Mouse (Mus musculus): ENCODE results near the gene Mapre1. TPM values are rescaled to one million over a fixed set of nuclear protein-coding genes. Genes with fewer than 3 reads are reported as not detected.

Gene Mapre1
- polyA plus RNA-seq, 1 experiment from 2014 or later = 229 TPM

GRCm38 (mm10) chr2:153762121-153762520 lies 21.0 kb downstream of the Mapre1 start:
- H3K27me3 ChIP-seq (replicated peaks; ENCODE audit: control insufficient read depth, insufficient read depth, low read length) = no peaks in the 10 kb centered on the region
- H3K36me3 ChIP-seq (ENCODE audit: control insufficient read depth, insufficient read depth, low read length) = peaks cover 98% of the 10 kb centered on the region
- DNase-seq (ENCODE audit: low spot score) (no peak), ATAC-seq (replicated peaks; ENCODE audit: low FRiP score, low TSS enrichment, low read depth) (no peak)
- H3K9ac ChIP-seq (ENCODE audit: low read length) = no peak overlapping the region
- WGBS = 91% methylated on average over 5 of the region's 5 CpGs
- no peaks in the 10 kb centered on the region for H3K4me1 ChIP-seq (replicated peaks; ENCODE audit: control insufficient read depth, insufficient read depth, low read length)
- H3K4me3 ChIP-seq (ENCODE audit: low read depth, low read length) = no peak overlapping the region
- H3K4me2 ChIP-seq (ENCODE audit: low read length) = no peak overlapping the region
- H3K9me3 ChIP-seq (ENCODE audit: control insufficient read depth, low read length) = no peaks in the 10 kb centered on the region
- H3K27ac ChIP-seq (ENCODE audit: low read depth) = no peak overlapping the region

GRCm38 (mm10) chr2:153767484-153767883 lies 26.4 kb downstream of the Mapre1 start:
- ATAC-seq (replicated peaks; ENCODE audit: low FRiP score, low TSS enrichment, low read depth) = no peak
- Histone ChIP-seq H3K36me3 (ENCODE audit: control insufficient read depth, insufficient read depth, low read length) (peaks cover 92% of the 10 kb centered on the region), H3K4me2 (ENCODE audit: low read length) (no peak overlapping the region), H3K9me3 (ENCODE audit: control insufficient read depth, low read length) (no peaks in the 10 kb centered on the region), H3K4me3 (ENCODE audit: low read depth, low read length) (no peak overlapping the region), H3K9ac (ENCODE audit: low read length) (no peak overlapping the region), H3K27ac (ENCODE audit: low read depth) (no peak overlapping the region), H3K4me1 (replicated peaks; ENCODE audit: control insufficient read depth, insufficient read depth, low read length) (no peaks in the 10 kb centered on the region), H3K27me3 (replicated peaks; ENCODE audit: control insufficient read depth, insufficient read depth, low read length) (no peaks in the 10 kb centered on the region)
- DNase-seq (ENCODE audit: low spot score) = no peak
- 54% methylated on average over 6 of the region's 6 CpGs for WGBS

- Histone ChIP-seq H3K4me2 (ENCODE audit: low read length) (no peak overlapping the region), H3K4me1 (replicated peaks; ENCODE audit: control insufficient read depth, insufficient read depth, low read length) (no peaks in the 10 kb centered on the region), H3K27me3 (replicated peaks; ENCODE audit: control insufficient read depth, insufficient read depth, low read length) (no peaks in the 10 kb centered on the region), H3K4me3 (ENCODE audit: low read depth, low read length) (no peak overlapping the region), H3K36me3 (ENCODE audit: control insufficient read depth, insufficient read depth, low read length) (peaks cover 90% of the 10 kb centered on the region), H3K27ac (ENCODE audit: low read depth) (no peak overlapping the region), H3K9me3 (ENCODE audit: control insufficient read depth, low read length) (no peaks in the 10 kb centered on the region), H3K9ac (ENCODE audit: low read length) (no peak overlapping the region)
- 81% methylated on average over 2 of the region's 2 CpGs for WGBS
- DNase-seq (ENCODE audit: low spot score) (no peak), ATAC-seq (replicated peaks; ENCODE audit: low FRiP score, low TSS enrichment, low read depth) (no peak)
These were observed 27.8 kb downstream of the Mapre1 start for GRCm38 (mm10) chr2:153768881-153769280.

- Histone ChIP-seq H3K27me3 (replicated peaks; ENCODE audit: control insufficient read depth, insufficient read depth, low read length) (no peaks in the 10 kb centered on the region), H3K4me1 (replicated peaks; ENCODE audit: control insufficient read depth, insufficient read depth, low read length) (no peaks in the 10 kb centered on the region), H3K27ac (ENCODE audit: low read depth) (no peak overlapping the region), H3K36me3 (ENCODE audit: control insufficient read depth, insufficient read depth, low read length) (peaks cover 55% of the 10 kb centered on the region), H3K9me3 (ENCODE audit: control insufficient read depth, low read length) (no peaks in the 10 kb centered on the region), H3K4me3 (ENCODE audit: low read depth, low read length) (no peak overlapping the region), H3K4me2 (ENCODE audit: low read length) (no peak overlapping the region), H3K9ac (ENCODE audit: low read length) (no peak overlapping the region)
- DNase-seq (ENCODE audit: low spot score) (no peak), ATAC-seq (replicated peaks; ENCODE audit: low FRiP score, low TSS enrichment, low read depth) (no peak)
- WGBS = 83% methylated on average over 4 of the region's 4 CpGs
These were observed 31.9 kb downstream of the Mapre1 start for GRCm38 (mm10) chr2:153772950-153773349.

- Histone ChIP-seq H3K27me3 (replicated peaks; ENCODE audit: control insufficient read depth, insufficient read depth, low read length) (no peaks in the 10 kb centered on the region), H3K27ac (ENCODE audit: low read depth) (no peak overlapping the region), H3K9me3 (ENCODE audit: control insufficient read depth, low read length) (no peaks in the 10 kb centered on the region), H3K4me2 (ENCODE audit: low read length) (no peak overlapping the region), H3K4me3 (ENCODE audit: low read depth, low read length) (no peak overlapping the region), H3K4me1 (replicated peaks; ENCODE audit: control insufficient read depth, insufficient read depth, low read length) (peaks cover 5% of the 10 kb centered on the region; the same call in 1 of the 2 replicates), H3K9ac (ENCODE audit: low read length) (no peak overlapping the region), H3K36me3 (ENCODE audit: control insufficient read depth, insufficient read depth, low read length) (peaks cover 31% of the 10 kb centered on the region)
- ATAC-seq (replicated peaks; ENCODE audit: low FRiP score, low TSS enrichment, low read depth) (no peak), DNase-seq (ENCODE audit: low spot score) (no peak)
- 93% methylated on average over 4 of the region's 4 CpGs for WGBS
These were observed 34.4 kb downstream of the Mapre1 start for GRCm38 (mm10) chr2:153775472-153775871.

- Histone ChIP-seq H3K9ac (ENCODE audit: low read length) (peak overlapping the region; percentile 29; the same call in 1 of the 2 replicates), H3K4me2 (ENCODE audit: low read length) (peak overlapping the region; percentile 69), H3K27ac (ENCODE audit: low read depth) (peak overlapping the region; percentile 27; the same call in 1 of the 2 replicates), H3K9me3 (ENCODE audit: control insufficient read depth, low read length) (no peaks in the 10 kb centered on the region), H3K36me3 (ENCODE audit: control insufficient read depth, insufficient read depth, low read length) (peaks cover 6% of the 10 kb centered on the region), H3K27me3 (replicated peaks; ENCODE audit: control insufficient read depth, insufficient read depth, low read length) (no peaks in the 10 kb centered on the region), H3K4me3 (ENCODE audit: low read depth, low read length) (peak overlapping the region; percentile 34), H3K4me1 (replicated peaks; ENCODE audit: control insufficient read depth, insufficient read depth, low read length) (peaks cover 5% of the 10 kb centered on the region; the same call in 1 of the 2 replicates)
- DNase-seq (ENCODE audit: low spot score) (peak; percentile 90), ATAC-seq (replicated peaks; ENCODE audit: low FRiP score, low TSS enrichment, low read depth) (peak; percentile 84)
- WGBS = 8% methylated on average over 23 of the region's 24 CpGs
These were observed 37.7 kb downstream of the Mapre1 start for GRCm38 (mm10) chr2:153778638-153779362.

GRCm38 (mm10) chr2:153779394-153779981 lies 38.4 kb downstream of the Mapre1 start, which contains the start of gene Efcab8:
TSS of gene Efcab8 (plus strand) at chr2:153779931.
- no peak for DNase-seq (ENCODE audit: low spot score)
- WGBS = 39% methylated on average over 12 of the region's 12 CpGs
- Histone ChIP-seq H3K4me2 (ENCODE audit: low read length) (peak within 1 kb of the TSS; percentile 69), H3K9ac (ENCODE audit: low read length) (peak within 1 kb of the TSS; percentile 29; the same call in 1 of the 2 replicates), H3K27ac (ENCODE audit: low read depth) (peak within 1 kb of the TSS; percentile 27; the same call in 1 of the 2 replicates), H3K27me3 (replicated peaks; ENCODE audit: control insufficient read depth, insufficient read depth, low read length) (no peaks in the 10 kb centered on the region), H3K4me3 (ENCODE audit: low read depth, low read length) (peak within 1 kb of the TSS; percentile 34), H3K36me3 (ENCODE audit: control insufficient read depth, insufficient read depth, low read length) (no peaks in the 10 kb centered on the region), H3K9me3 (ENCODE audit: control insufficient read depth, low read length) (no peaks in the 10 kb centered on the region), H3K4me1 (replicated peaks; ENCODE audit: control insufficient read depth, insufficient read depth, low read length) (peaks cover 5% of the 10 kb centered on the region; the same call in 1 of the 2 replicates)
- no peak for ATAC-seq (replicated peaks; ENCODE audit: low FRiP score, low TSS enrichment, low read depth)

GRCm38 (mm10) chr2:153781181-153781580 lies 40.1 kb downstream of the Mapre1 start:
- Histone ChIP-seq H3K27ac (ENCODE audit: low read depth) (no peak overlapping the region), H3K4me2 (ENCODE audit: low read length) (no peak overlapping the region), H3K36me3 (ENCODE audit: control insufficient read depth, insufficient read depth, low read length) (no peaks in the 10 kb centered on the region), H3K9ac (ENCODE audit: low read length) (no peak overlapping the region), H3K9me3 (ENCODE audit: control insufficient read depth, low read length) (no peaks in the 10 kb centered on the region), H3K27me3 (replicated peaks; ENCODE audit: control insufficient read depth, insufficient read depth, low read length) (no peaks in the 10 kb centered on the region), H3K4me1 (replicated peaks; ENCODE audit: control insufficient read depth, insufficient read depth, low read length) (peaks cover 5% of the 10 kb centered on the region; the same call in 1 of the 2 replicates), H3K4me3 (ENCODE audit: low read depth, low read length) (no peak overlapping the region)
- ATAC-seq (replicated peaks; ENCODE audit: low FRiP score, low TSS enrichment, low read depth) = no peak
- 82% methylated on average over 4 of the region's 4 CpGs for WGBS
- DNase-seq (ENCODE audit: low spot score) = no peak

Data from intestine, embryonic 14.5 days (tissue).